Mouse (Mus musculus) adrenal gland, postnatal 10 days (tissue): Measurements from ENCODE around the gene Kantr. TPM values are rescaled to one million over a fixed set of nuclear protein-coding genes. Genes with fewer than 3 reads are reported as not detected.
"Not testable (repeated sequence)": the region's sequence is repeated elsewhere in the genome, so short reads cannot be mapped to it uniquely, and the experiment has no call there.

Experiments
- DNase-seq: peaks from one replicate; pipeline ENCODE4 v3.0.0; 2021; ENCODE audit warnings: mixed read lengths
- long read RNA-seq, 2 experiments: library from polyadenylated mRNA; stranded (forward); transcript quantifications; one replicate each; pipeline ENCODE4 v2.0.0; 2021
- total RNA-seq, 2 experiments: library from RNA; stranded (reverse); gene quantifications; 2 replicates each; pipeline ENCODE4 v1.2.3; 2021

Kantr gene
- total RNA-seq, result 10 to 100 TPM in 1 of 2 experiments, 1 to 10 TPM in 1; 8.4 to 12.4 TPM
- long read RNA-seq, experiment 1, result 0 reads
- long read RNA-seq, experiment 2, result 0 reads

DNA sequence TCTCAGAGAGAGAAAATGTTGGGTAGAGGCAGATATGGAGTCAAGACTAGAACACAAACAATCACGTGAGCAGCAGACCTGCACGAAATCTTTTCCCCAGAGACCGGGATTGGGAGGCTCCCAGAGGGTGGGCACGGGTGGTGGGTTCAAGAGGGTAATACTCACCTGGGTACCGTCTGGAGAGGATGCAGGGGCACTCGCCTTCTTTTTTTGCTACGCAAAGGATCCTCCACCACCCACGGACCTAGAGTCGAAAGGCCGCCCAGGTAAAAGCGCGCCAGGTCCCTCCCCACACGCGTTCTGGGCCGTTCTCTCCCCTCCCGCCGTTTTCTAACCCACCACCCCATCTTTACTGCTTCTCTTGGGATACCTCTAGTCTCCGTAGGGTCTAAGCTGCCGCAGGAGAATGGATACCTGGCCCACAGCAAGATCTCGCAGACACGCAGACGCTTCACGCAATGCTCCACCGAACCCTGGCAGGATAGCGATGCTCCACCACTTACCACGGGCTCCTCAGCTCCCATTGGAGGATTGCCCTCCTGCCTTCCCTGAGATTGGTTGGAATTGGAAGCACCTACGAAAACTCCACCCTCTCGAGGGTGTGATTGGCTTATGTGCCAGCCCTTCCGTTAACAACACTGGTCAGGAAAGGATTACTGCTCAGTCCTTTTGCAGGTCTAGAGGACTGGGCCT is at the start of gene Kantr:
Kantr (minus strand) TSS at position 500 of the 693 bp plus-strand sequence.
- peak; percentile 82 for DNase-seq

DNA sequence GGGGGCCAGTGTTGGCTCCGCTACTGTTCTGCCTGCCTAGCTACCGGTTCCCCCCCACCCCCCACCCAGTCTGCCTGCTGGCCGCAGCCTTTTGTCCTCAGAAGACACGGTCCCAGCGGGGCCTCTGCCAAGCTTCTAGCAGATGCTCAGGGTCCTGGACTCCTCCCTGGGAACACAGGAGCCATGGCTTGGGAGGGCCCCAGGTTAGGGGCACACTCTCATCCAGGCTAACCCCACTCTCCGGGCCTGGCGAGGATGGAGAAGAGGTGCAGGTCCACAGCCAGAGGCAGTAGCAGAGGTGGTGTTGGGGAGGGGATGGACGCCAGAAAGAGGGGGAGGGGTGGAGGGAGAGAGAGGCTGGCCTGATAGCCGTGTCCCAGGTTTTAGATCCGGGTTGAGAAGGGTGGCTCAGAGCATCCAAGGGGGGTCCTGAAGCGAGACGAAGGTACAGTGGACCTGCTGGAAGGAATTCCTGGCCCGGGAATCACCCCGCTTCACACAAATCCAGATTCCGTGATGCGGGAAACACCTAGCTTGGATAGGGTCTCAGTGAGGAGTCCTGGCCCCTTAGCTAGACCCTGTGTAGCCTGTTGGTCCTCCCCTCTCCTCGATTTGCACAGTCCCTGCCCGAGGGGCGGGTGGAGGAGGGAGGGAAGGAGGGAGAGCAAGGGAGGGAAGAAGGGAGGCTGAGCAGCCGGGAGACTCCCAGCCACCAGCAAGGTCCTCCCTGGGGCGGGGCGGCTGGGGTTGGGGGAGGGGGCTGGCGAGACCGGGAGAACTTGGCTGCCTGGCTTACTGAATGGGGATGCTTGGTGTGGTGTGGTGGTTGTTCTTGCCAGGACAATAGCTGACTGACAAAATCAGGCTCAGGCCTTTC is 41.3 kb upstream of the Kantr start, which contains the start of gene Gpr173:
Gpr173 (minus strand) TSS at position 308 of the 877 bp plus-strand sequence.
- peak; percentile 47 for DNase-seq

DNA sequence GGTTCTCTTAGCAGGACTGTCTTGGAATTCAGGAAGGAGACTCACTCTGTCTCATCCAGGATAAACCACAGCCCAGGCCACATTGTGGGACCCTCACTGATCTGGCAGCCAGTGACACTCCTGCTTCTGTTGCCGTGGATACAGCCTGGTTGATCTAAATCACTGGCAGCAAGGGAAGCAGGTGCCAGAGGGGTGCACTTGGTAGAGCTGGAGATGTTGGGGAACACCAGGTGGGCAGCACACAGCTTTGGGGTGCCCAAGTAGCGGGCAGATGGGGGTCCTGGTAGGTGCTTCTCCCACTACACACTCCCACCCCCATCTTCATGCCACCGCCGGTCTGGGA is 40.7 kb upstream of the Kantr start:
- DNase-seq, result peak; percentile 1

DNA sequence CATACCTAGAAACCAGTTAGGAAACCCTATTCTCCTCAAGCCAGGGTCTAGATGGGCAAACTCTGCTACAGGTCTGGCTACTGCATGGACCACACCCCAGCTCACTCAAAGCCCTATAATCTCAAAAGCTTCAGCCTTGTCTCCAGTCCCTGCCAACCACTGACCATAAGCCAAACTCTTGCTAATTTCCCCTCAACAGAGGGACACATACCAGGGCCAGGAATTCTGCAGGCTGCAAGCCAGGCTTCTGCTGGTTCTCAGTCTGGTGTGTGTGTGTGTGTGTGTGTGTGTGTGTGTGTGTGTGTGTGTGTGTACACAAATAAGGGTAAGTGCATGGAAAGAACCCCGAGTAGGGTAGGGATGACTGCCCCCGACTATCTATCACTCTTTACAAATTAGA is 39.1 kb upstream of the Kantr start:
- DNase-seq, result no peak

DNA sequence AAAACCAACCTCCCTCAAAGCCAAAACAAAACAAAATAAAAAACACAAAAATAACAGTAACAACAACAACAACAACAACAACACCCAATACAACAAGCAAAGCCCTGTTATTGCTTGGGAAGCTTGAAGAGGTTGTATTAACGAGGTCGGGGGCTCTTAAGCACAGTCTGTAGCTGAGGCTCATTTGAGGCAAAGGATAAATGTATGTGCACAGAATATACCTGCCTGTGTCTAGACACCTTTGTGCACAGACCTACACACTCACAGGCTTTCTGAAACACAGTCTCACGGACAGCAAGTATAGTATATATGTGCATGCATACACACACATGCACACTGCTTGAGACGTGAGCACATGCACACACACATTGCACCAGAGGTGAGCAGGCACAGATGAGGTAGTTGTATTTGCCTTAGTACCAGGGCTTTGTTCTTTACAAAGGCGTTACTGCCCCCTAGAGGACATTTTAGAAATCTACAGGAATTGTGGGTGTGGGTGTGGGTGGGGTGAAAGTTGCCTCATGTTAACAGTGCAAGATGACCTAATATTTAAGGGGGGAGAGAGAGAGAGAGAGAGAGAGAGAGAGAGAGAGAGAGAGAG is 25.4 kb upstream of the Kantr start:
- peak; percentile 18 for DNase-seq

DNA sequence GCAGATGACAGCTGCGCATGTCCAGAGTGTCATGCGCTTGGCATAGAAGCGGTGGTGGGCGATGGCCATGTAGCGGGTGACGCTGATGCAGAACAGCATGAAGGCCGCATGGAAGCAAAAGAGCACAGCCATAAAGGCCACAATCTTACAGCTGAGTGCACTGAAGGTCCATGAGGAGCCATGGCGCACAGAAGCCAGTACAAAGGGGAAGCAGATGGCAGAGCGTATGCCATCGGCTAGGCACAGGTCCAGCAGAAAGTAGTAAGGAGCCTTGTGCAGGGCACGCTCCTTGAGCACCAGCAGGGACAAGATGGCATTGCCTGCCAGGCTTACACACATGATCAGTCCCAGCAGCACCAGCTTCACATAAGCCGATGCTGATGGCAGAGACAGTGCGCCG is 19.7 kb upstream of the Kantr start:
- no peak for DNase-seq

DNA sequence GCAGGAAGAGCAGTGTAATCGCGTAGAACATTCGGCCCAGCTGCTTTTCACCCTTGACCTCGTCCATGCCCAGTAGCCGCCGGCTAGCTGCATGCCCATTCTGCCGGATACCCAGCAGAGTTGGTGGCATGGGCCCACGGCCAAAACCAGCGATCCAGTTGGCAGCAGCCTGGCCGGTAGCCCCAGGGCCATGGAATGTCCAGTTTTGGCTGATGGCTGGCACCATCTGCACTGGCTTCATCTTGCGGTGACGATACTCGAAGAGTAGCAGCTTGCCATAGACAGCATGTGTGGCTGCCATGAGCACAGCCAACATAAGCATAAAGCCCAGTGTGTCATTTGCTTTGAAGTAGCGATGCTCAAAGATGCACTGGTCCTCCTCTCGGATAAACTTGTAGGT is 19.3 kb upstream of the Kantr start:
- no peak for DNase-seq

DNA sequence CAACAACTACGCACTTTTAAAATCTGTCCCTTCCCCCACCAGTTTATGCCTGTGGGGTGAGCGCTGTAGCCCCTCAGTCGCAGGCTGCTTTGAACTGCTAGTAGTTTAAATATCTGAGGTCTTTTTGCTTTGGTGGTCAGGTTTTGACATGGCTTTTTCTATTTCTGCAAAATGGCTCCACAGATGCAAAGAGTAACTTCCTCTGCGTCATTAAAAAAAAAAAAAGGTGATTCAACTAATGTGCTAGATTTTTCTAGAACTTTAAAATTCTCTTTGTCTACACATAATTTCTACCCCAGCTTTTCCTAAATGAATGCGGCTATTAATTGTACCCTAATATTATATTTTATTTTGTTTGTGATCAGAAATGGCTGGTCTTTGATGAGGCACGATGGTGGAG is 15.6 kb upstream of the Kantr start:
- no peak for DNase-seq

DNA sequence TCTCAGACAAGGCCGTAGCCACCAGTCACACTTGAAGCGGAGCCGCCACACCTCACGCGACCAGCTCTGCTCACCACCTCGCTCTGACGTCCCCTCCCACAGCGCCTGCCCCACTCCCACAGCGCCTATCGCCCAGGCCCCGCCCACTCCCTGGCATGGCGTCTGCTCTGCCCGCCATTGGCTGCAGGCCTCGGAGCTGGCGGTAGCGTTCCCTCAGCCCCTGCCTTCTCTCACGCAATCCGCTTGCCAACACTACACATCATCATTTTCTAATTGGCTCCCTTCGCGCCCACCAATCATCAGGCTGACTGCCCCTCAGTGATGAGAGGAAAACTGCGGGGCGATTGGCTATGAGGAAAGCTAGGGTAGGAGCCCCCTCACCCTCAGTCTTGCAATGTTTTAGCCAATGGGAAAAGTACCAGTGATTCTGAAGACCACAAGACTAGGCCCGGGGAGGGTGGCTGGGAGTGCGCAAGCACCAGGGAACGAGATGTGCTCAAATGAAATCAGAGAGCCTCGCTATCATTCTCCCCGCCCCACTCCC is 15.1 kb upstream of the Kantr start, which contains the start of gene Tspyl2:
Tspyl2 (minus strand) TSS at position 68 of the 544 bp plus-strand sequence.
- DNase-seq, result peak; percentile 94

DNA sequence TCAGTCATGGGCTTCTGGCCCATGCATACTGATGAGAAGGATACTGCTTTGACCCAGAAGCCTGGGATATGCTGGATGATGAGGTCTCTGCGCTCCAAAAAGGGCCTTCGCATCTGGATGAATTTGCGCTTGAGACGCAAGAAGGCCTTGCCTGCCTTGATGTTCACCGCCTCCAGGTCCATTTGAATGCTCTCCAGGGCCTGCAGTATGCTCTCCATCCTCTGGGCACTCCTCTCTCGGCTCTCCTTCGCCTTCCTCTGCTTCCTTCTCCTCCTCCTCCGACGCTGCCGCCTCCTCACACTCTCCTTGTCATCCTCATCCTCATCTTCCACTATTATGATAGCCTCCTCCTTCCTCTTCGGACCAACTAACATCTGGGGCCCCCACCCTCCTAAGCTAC is 14.2 kb upstream of the Kantr start:
- no peak for DNase-seq

DNA sequence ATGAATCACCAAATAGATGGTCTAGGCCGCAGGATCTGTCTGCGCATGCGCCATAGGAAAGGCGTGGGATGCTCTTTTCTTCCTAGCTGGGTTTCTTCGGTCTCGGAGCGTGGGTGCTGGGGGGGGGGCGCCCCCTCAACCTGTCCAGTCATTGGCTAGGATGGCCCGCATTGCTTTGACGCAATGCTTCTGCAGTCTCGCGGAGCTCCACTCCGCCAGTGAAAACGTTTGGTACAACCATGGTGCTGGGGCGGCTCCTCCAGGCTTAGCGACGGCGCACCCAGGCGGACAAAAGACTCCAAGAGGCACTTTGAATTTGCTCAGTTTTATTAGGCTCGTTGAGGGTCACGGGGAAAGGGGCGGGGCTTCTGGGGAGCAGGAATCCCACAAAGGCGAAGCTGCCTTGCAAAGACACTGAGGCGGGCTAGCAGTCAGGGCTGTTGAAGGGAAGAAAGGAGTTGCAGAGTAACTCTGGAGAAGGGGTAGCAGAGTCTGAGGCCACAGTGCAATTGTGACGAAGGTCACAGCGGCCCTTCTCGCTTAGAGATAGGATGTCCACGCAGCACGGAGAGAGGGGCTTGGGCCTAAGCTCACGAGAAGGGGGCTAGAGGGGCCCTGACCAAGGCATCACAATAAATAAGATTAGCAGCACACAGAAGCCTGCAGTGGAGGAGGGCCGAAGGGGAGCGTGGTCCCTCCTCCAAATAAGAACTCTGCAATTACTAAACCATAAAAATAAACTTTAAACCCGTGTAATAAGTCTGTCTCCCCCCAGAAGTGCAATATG is 9.4 kb upstream of the Kantr start:
- peak; percentile 89 for DNase-seq

DNA sequence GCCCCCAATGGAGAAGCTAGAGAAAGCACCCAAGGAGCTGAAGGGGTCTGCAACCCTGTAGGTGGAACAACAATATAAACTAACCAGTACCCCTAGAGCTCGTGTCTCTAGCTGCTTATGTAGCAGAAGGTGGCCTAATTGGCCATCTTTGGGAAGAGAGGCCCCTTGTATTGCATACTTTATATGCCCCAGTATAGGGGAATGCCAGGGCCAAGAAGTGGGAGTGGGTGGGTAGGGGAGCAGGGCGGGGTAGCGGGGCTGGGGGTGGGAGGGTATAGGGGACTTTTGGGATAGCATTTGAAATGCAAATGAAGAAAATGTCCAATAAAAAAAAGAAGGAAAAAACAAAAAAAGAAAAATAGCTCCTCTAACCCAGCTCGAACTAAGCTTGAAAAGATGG is 8.8 kb upstream of the Kantr start:
- DNase-seq, result not testable (repeated sequence)

DNA sequence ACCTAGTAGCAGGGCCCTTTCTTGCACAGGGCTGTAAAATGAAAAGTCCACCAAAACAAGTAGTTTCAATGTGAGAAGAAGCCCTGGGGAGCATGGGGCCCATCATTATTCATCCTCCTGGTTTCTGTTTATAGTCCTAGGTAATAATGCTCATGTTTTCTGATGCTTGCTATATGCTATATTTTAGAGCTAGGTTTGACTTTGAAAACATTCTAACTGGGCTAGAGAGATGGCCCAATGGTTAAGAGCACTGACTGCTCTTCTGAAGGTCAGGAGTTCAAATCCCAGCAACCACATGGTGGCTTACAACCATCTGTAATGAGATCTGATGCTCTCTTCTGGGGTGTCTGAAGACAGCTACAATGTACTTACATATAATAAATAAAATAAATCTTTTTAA is 2.1 kb upstream of the Kantr start:
- not testable (repeated sequence) for DNase-seq

DNA sequence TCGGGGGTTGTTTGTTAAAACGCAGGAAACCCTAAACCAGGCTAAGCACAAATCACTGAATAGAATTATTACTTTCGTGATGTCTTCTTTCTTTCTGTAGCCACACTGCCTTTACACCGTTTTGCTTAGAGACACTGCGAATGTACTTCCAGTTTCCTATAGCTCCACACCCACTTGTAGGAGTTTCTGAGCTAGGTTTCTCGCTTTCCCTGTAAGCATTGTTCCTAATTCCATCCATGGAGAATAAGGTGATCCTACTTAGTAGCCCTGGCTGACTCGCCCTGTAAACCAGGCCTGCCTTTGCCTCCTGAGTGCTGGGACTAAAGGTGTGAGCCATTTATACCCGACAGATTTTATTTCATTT is 376 bp upstream of the Kantr start:
- no peak for DNase-seq

DNA sequence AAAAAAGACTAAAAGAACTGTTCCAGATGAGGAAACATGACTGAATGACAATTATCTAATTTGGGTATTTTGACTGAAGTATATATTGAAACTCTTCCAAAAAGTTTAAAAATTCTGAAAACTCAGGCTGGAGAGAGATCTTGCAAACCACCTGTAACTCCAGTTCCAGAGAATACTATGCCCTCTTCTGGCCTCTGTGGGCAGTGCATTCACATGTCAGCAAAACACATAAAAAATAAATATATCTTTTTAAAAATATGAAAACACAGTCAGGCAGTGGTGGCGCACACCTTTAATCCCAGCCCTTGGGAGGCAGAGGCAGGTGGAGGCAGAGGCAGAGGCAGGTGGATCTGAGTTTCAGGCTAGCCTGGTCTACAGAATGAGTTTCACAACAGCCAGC is 3.7 kb downstream of the Kantr start:
- no peak for DNase-seq

DNA sequence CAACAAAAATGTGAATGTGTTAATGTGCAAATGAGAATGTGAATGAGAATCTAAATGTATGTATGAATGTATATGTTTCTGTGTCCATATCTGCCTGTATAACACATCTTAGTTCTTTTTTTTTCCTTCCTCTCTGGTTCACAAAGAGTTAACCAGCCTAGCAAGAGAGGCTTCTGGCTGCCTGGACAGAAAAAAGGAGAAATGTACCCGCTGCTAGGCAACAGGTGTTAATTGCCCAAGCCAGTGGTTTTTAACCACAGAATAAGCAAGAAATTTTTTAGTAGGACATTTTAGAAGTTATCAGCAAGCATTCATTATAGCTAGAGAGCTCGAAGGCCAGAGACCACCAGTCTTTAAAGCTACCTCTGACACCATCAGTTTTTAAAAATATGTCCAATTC is 4.5 kb downstream of the Kantr start:
- DNase-seq, result no peak

DNA sequence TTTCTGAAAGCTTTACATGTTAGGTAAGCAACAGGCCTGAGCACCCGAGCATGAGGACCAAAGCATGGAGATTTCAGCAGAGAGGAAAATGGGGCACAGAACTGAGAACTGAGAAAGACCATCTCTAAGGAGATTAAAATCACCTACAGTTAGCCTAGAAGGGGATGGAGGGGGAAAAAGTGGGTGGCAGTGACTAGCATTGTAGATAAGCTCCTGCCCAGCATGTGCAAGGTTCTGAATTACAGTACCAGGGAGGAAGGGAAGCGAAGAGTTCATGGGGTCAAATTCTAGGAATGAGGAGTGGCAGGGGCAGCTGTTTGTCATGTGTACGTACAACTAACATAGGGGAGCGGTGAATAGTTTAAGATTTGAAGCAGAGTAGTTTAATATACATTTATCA is 6.8 kb downstream of the Kantr start:
- no peak for DNase-seq

DNA sequence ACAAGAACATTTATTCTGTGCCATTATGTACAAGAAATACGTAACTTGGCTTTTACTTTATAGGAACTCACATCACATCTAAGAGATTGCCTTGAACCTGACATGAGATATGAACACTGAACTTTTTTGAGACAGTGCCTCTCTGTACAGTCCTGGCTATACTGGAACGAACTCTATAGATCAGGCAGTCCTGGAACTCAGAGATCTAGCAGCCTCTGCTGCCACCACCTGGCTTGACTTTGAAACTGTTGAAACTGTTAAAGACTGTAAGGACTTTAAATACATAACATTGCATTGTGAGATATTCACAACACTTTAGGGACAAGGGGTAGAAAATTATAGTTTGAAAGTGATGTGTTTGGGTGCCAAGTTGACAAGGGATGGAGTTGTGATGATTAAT is 19.4 kb downstream of the Kantr start:
- DNase-seq, result peak; percentile 42

DNA sequence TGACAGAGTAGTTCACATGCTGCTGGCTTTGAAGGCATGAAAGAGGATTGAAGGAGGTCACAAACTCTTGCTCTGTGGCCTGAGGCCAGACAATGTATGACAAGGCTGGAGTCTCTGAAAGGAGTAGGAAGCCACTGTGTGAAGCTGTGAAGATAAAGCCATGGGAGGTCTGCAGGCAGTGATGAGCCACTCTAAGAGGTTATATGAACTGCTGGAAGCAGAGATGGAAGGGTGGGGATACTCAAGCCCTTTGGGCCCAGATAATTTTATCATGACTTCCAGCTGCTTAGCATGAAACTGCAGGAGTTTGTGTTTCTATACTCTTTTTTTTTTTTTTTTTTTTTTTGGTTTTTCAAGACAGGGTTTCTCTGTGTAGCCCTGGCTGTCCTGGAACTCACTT is 19.9 kb downstream of the Kantr start:
- no peak for DNase-seq

DNA sequence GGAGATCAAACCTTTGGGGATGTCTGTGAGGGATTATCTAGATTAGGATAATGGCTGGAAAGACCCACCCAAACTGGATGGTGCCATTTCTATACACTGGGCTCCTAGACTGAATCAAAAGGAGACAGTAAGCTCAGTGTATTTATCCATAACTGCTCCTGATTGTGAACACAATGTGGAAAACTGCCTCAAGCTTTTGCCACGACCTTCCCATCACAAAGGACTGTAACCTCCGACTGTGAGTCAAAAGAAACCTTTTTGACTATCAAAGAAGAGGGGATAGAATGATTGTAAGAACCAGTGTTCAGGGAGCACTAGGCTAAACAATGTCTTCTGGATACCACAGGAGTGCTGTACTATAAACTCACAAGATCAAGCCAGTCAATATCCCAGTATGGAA is 21.1 kb downstream of the Kantr start:
- DNase-seq, result no peak

DNA sequence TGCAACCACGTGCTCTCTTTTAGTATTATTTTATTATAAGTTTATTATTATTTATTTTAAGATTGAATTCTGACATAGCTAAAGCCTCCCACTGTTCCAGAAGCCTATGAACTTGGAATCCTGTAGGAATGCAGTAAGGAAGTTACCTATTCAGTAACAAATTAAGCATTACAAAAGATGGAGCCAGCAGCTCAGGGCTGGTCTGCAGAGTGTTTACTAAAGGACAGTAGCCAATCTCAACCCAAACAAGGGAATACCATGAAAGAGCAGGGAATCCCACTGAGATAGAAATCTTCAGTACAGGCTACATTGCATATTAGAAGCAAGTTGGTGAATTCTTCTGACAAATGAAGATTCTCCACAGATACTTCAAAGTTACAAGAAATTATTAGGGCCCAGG is 40.3 kb downstream of the Kantr start:
- not testable (repeated sequence) for DNase-seq

DNA sequence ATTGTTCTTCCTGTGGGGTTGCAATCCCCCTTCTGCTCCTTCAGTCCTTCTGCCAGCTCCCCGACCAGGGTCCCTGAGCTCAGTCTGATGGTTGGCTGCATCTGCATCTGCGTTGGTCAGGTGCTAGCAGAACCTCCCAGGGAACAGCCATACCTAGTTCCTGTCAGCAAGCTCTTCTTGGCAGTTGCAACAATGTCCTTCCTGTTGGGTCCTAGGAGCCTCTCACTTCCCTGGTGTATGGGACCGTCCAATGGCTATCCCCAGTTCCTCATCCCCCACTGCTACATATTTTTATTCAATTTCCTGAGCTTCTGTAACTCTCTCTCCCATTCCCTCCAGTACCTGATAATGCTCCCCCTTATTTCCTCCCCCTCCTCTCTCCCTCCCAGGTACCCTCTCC is 42.5 kb downstream of the Kantr start:
- DNase-seq, result no peak
